Mouse (Mus musculus) C2C12 (cell line): ENCODE results near the gene Rusc2. TPM values are rescaled to one million over a fixed set of nuclear protein-coding genes. Genes with fewer than 3 reads are reported as not detected.

Source experiments
- H3K27me3 ChIP-seq: one replicate; pipeline ENCODE4 v1.6.1; 2011; ENCODE audit not compliant: control insufficient read depth, insufficient read depth, insufficient read length
- H3K36me3 ChIP-seq: one replicate; pipeline ENCODE4 v1.6.1; 2011; ENCODE audit not compliant: control insufficient read depth, insufficient read depth
- H3K4me3 ChIP-seq: one replicate; pipeline ENCODE4 v1.5.1; 2011; ENCODE audit warnings: mild to moderate bottlenecking, control low read depth; ENCODE audit not compliant: poor library complexity, insufficient read depth, severe bottlenecking
- H3K79me2 ChIP-seq: one replicate; pipeline ENCODE4 v1.6.1; 2011; ENCODE audit not compliant: control insufficient read depth, insufficient read depth
- H3K79me3 ChIP-seq: one replicate; pipeline ENCODE4 v1.6.1; 2011; ENCODE audit warnings: low read depth, control low read depth
- H3ac ChIP-seq: one replicate; pipeline ENCODE3; 2011; ENCODE audit warnings: low read depth; ENCODE audit not compliant: control insufficient read depth, insufficient read length
- CEBPB ChIP-seq: IDR thresholded peaks from one replicate; pipeline ENCODE4 v1.6.1; 2011; ENCODE audit warnings: low read depth, mild to moderate bottlenecking, control low read depth, moderate library complexity
- CTCF ChIP-seq: IDR thresholded peaks from one replicate; pipeline ENCODE4 v1.5.1; 2011; ENCODE audit not compliant: control insufficient read depth, insufficient read depth, insufficient read length
- FOSL1 ChIP-seq: IDR thresholded peaks from one replicate; pipeline ENCODE4 v1.8.0; 2011; ENCODE audit warnings: mild to moderate bottlenecking, low read length; ENCODE audit not compliant: poor library complexity, insufficient read depth, severe bottlenecking
- MAX ChIP-seq: IDR thresholded peaks from one replicate; pipeline ENCODE4 v1.6.1; 2011; ENCODE audit warnings: mild to moderate bottlenecking, control low read depth
- MYOD1 ChIP-seq: IDR thresholded peaks from one replicate; pipeline ENCODE4 v1.6.1; 2011; ENCODE audit warnings: low read depth; ENCODE audit not compliant: control insufficient read depth, insufficient read length
- MYOG ChIP-seq: IDR thresholded peaks from one replicate; pipeline ENCODE4 v1.6.1; 2011; ENCODE audit not compliant: control insufficient read depth, insufficient read length; ENCODE audit errors: extremely low read depth
- USF1 ChIP-seq: IDR thresholded peaks from one replicate; pipeline ENCODE4 v1.6.1; 2011; ENCODE audit warnings: low read depth, mild to moderate bottlenecking, control low read depth, moderate library complexity
- polyA plus RNA-seq: library from polyadenylated mRNA; unstranded; fragments of >200 nt; fragmentation: generic; extraction: Trizol; gene quantifications from one replicate; pipeline ENCODE4 v1.2.1, GENCODE M21; 2012; ENCODE audit warnings: missing spikeins

Gene Rusc2
- polyA plus RNA-seq, 1 experiment: 18.8 TPM

DNA sequence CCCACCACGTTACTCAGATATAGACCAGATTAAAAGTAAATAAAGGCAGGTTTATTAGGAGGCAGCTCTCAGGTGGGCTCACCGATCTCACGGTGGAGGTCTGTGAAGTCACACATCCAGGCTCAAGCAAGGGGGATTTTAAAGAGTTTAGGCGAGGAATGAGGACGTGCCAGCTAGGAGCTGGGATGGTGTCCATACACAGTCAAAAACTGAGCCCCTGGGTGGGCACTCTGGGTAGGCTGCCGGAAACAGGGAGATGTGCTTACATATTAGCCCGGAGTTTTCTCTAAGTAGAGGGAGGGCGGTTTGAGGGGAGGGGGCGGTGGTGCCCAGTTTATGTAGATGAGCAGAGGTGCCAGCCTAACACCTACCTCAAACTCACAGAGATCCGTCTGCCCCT is 828 bp upstream of the Rusc2 start:
- TF ChIP-seq FOSL1 (no peak), CTCF (no peak), USF1 (no peak), MYOG (no peak), MAX (no peak), CEBPB (no peak), MYOD1 (no peak)
- Histone ChIP-seq H3ac (peak overlapping the region; percentile 84), H3K27me3 (no peaks in the 10 kb centered on the region), H3K79me2 (peaks cover 31% of the 10 kb centered on the region), H3K79me3 (peaks cover 14% of the 10 kb centered on the region), H3K36me3 (no peaks in the 10 kb centered on the region), H3K4me3 (peak overlapping the region; percentile 41)

DNA sequence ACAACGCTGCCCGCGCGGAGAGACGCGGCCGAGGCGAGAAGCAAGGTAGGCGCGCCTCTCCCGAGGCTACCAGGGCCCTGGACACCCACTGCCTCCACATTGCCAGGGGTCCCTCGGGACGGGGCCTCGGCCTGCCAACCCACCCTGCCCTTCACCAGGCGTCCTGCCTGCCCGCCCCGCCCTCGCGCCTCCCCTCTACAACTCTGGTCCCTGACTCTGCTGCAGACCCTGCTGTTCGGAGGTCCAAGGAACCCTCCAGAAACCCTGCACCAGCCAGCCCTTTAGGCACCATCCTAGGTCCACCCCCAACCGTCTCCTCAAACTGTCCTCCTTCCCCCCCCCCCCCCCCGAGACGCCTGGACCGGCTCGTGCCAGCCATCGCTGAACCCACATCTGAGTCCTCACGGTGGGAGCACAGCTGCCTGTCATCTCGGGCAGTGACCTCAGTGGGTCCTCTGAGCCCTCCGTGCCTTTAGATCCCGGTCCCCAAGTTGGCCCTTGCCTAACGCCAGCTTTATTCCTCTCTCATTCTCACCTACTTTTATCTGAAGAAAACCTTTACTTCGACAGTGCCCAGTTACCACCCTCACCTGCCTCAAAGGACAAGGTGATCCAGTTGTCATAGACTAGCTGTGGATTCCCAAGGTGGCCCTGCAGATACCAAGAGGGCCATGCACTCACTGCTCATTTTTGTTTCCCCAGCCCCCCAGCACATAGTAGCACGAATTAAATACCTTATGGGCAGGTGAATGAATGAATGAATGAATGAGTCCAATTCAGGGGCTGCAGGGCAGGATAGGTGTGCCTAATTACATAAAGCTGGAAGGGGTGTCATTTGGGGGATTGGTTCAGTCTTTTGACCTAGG is 609 bp downstream of the Rusc2 start:
- Histone ChIP-seq H3K36me3 (no peaks in the 10 kb centered on the region), H3K27me3 (no peaks in the 10 kb centered on the region), H3K4me3 (peak overlapping the region; percentile 41), H3K79me3 (peaks cover 18% of the 10 kb centered on the region), H3ac (peak overlapping the region; percentile 84), H3K79me2 (peaks cover 37% of the 10 kb centered on the region)
- no peak for TF ChIP-seq MYOD1
- TF ChIP-seq MAX: peak; percentile 5

GRCm38 (mm10) chr4:43383246-43384082 is 1.7 kb downstream of the Rusc2 start:
- Histone ChIP-seq H3K4me3 (peak overlapping the region; percentile 41), H3ac (peak overlapping the region; percentile 40)

DNA sequence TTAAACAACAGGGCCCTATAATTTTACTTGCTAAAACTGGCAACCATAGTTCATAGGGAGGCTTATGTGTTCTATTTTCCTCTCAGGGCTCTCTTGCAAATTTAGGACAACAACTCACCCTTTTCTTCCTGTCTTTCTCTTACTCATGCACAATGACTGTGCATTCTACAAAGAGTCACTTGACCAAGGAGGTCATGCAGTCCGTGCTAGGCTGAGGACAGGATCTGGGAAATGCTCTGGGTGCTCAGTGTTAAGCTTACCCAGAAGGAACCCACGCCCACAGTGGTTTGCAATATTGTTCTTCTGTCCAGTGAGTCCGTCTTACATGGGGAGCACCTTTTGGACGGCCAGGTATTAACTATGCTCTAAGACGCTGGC is 2.3 kb downstream of the Rusc2 start:
- no peak overlapping the region for H3K4me3 ChIP-seq
- H3K79me3 ChIP-seq: peaks cover 18% of the 10 kb centered on the region
- no peak for TF ChIP-seq USF1
- TF ChIP-seq MYOD1: no peak
- no peak for TF ChIP-seq MAX
- TF ChIP-seq MYOG: no peak
- no peak for TF ChIP-seq CEBPB
- H3ac ChIP-seq: no peak overlapping the region
- H3K27me3 ChIP-seq: no peaks in the 10 kb centered on the region
- peaks cover 37% of the 10 kb centered on the region for H3K79me2 ChIP-seq
- no peaks in the 10 kb centered on the region for H3K36me3 ChIP-seq

More at GRCm38 (mm10) chr4:43383246-43384082, 1.7 kb downstream of the Rusc2 start:
- H3K27me3 ChIP-seq: no peaks in the 10 kb centered on the region
- TF ChIP-seq FOSL1: no peak
- TF ChIP-seq CEBPB: peak; percentile 45
- H3K79me2 ChIP-seq: peaks cover 37% of the 10 kb centered on the region
- H3K79me3 ChIP-seq: peaks cover 18% of the 10 kb centered on the region
- no peaks in the 10 kb centered on the region for H3K36me3 ChIP-seq

- H3K4me3 ChIP-seq: no peak overlapping the region
- TF ChIP-seq CEBPB: no peak
- no peak for TF ChIP-seq FOSL1
Measured at GRCm38 (mm10) chr4:43384541-43384940, 2.8 kb downstream of the Rusc2 start.

GRCm38 (mm10) chr4:43386932-43387331 is 5.2 kb downstream of the Rusc2 start:
- TF ChIP-seq MYOG (no peak), USF1 (no peak), MAX (no peak), MYOD1 (no peak), CTCF (no peak), CEBPB (no peak), FOSL1 (no peak)
- H3K27me3 ChIP-seq: no peaks in the 10 kb centered on the region
- H3K36me3 ChIP-seq: no peaks in the 10 kb centered on the region
- peaks cover 37% of the 10 kb centered on the region for H3K79me2 ChIP-seq
- H3K79me3 ChIP-seq: peaks cover 18% of the 10 kb centered on the region
- H3ac ChIP-seq: no peak overlapping the region
- no peak overlapping the region for H3K4me3 ChIP-seq

More at GRCm38 (mm10) chr4:43384541-43384940, 2.8 kb downstream of the Rusc2 start:
- Histone ChIP-seq H3ac (no peak overlapping the region), H3K79me2 (peaks cover 37% of the 10 kb centered on the region), H3K27me3 (no peaks in the 10 kb centered on the region), H3K36me3 (no peaks in the 10 kb centered on the region), H3K79me3 (peaks cover 18% of the 10 kb centered on the region)
